Mouse (Mus musculus): ENCODE data around the gene Casp4.

Casp4 gene

DNA sequence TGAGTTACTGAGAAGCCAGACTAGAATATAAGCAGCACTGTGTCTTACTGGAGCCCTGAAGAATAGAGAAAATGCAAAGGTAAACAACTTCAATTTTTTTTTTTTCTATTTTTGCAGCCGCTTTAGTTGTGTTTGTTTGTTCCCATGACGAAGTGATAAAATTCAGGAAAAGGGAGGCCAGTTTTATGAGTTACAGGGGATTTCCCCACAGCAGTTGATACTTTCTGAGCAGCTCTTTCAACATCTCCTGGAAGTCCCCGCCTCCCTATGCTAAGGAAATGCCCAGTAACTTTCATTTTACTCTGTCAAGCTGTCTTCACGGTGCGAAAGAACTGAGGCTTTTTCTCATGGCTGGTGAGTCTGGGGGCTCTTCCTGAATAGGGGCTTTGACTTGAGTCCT lies at the start of gene Casp4:
Gene Casp4, plus strand, starts transcription at position 268 of the 400 bp plus-strand sequence.
- no peak for DNase-seq (ENCODE audit: low spot score)

GRCm38 (mm10) chr9:5263951-5264475 lies 44.6 kb upstream of the Casp4 start:
- no peak for DNase-seq (ENCODE audit: low spot score)

DNA sequence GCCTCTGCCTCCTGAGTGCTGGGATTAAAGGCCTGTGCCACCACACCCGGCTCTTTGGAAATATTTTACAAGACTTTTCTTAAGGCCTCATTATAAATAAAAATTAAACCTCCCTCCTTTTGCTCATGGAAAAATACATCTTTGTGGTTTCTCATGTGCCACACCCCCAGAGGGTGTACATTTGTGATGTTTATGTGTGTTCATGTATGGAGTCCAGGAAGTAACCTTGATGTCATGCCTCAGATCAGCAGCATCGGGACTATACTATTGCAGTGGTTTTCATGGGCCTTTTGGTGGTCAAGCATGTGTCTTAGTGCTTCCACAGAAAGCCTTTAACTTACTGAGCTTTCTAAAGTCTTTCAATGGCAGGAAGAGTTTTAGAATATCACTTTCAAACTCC lies 38.4 kb upstream of the Casp4 start:
- DNase-seq (ENCODE audit: low spot score), result no peak

DNA sequence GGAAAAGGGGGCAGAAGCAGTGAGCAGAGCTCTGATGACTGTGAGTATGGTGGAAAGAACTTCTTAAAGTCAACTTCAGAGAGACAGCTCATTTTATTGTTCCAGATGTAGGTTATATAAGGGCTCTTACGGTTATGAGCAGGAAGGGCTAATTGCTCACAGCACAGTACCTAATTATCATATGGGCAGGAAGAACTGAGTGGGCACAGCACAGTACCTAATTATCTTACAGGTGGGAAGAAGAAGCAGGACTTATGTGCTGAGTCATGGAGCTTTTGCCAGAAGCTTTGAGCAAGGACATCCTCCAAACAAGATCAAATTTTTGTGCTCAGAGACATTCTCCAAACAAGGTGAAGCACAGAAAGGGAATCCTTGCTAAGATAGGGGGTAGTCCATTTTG lies 37.7 kb upstream of the Casp4 start:
- no peak for DNase-seq (ENCODE audit: low spot score)

GRCm38 (mm10) chr9:5271334-5271845 lies 37.2 kb upstream of the Casp4 start:
- no peak for DNase-seq (ENCODE audit: low spot score)

- no peak for DNase-seq (ENCODE audit: low spot score)
These were observed 22.6 kb upstream of the Casp4 start for GRCm38 (mm10) chr9:5286071-5286470.

DNA sequence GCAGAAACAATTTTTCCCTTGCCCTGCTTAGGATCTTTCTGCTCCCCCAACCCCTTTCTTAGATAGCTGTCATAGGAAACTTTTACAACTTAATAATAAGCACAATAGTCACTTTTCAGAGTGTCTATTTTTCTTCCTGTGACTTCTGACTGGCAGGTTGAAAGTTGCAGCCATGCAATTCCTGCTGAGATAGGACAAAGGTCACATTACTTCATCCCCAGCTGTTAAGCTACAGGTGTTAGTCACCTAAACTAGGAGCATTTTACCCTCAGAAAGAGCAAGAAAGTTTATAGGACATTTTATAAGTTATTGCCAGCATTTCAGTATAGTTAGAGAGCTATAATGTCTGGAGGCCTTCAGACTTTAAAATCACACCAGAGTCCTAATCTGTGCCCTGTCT lies 22.0 kb upstream of the Casp4 start:
- DNase-seq (ENCODE audit: low spot score), result no peak

GRCm38 (mm10) chr9:5296354-5297237 lies 12.0 kb upstream of the Casp4 start:
- no peak for DNase-seq (ENCODE audit: low spot score)

GRCm38 (mm10) chr9:5298329-5299131 lies 10.1 kb upstream of the Casp4 start, which contains the start of gene Casp1:
Casp1 (plus strand) TSS chr9:5298517.
- no peak for DNase-seq (ENCODE audit: low spot score)

GRCm38 (mm10) chr9:5299132-5299381 lies 9.6 kb upstream of the Casp4 start:
- no peak for DNase-seq (ENCODE audit: low spot score)

GRCm38 (mm10) chr9:5310112-5310511 lies 1.5 kb downstream of the Casp4 start:
- DNase-seq (ENCODE audit: low spot score), result no peak

DNA sequence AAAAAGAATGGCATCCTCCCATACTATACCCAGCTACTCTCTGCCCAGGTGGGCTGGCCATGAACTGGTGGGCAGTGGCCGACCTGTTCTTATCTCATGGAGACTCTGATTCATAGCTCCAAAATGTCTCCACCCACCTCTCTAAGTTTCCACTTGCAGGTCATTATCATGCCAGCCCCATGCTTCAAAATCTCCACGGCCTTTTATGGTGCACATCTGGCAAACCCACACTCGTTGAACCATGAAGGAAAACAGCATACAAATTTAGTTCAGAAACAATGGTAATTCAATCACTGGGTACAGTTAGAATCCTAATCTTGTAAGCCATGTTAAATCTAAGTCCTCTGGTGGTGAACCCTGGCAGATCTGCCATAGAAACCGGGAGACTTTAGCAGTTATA lies 2.8 kb downstream of the Casp4 start:
- no peak for DNase-seq (ENCODE audit: low spot score)

DNA sequence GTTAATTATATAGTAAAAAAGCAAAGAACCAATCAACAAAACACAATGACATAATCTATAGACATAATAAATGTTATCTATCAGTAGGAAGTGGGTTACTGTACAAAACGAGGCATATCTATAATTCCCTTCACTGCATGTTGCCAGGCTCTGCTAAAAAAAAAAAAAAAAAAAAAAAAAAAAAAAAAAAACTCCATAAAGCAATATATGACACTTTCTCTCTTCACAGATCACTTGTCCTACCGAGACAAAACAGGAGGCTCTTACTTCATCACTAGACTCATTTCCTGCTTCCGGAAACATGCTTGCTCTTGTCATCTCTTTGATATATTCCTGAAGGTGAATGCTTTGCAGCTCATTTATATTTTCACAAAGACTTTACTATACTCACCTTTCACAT lies 19.6 kb downstream of the Casp4 start:
- DNase-seq (ENCODE audit: low spot score), result no peak

DNA sequence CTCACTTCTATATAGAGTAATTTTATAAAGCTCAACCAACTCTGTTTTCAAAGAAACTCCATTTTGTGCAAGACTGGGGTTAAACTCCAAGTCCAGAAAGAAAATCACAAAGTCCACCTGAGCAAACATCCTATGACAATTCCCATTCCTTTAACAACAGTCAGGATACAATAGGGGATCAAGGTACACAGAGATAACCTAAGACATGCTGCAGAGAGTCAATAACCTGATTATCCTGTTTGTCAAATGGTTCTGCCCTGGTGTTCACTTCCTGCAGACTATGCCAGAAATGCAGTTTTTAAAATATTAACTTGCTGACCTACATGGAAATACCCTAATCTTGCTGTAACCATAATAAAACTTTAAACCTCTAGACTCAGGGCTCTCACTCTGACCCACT lies 23.8 kb downstream of the Casp4 start:
- DNase-seq (ENCODE audit: low spot score), result no peak

DNA sequence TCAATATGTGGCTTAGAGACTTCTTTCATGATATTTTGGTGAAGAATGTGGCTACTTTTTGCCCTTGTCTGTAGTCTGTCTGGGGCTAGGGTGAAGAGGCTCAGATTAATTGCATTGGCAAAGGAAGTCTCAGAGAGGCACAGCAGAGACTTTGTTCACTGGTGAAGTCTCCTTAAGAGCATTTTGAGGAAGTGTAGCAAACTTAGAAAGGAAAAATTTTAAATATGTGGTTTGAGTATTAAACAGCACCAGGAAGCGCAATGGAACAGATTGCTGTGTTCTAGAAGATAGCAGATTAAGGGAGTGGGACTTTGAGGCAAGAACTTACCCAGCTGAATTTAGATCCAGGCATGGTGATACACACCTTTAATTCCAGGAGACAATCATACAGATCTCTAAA lies 24.8 kb downstream of the Casp4 start:
- DNase-seq (ENCODE audit: low spot score), result no peak

GRCm38 (mm10) chr9:5343092-5343491 lies 34.5 kb downstream of the Casp4 start:
- DNase-seq (ENCODE audit: low spot score), result no peak

DNA sequence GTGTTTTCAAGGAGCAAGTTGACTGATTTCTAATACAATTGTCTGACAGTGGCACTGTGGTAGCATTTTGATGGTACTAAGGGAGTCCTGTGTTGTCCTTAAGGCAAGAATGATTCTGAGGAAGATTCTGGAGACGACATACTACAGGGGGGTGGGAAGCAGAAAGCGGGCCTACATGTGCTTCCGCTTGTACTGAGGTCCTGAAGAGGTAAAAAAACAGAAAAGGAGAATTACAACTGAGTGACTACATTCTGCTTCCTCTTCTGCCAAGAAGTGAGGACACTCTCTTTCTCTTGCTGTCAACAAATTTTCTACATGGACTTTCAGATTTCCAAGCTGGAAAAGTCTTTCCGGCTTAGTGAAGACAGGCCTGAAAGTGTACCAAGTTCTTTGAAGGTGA lies 35.5 kb downstream of the Casp4 start:
- DNase-seq (ENCODE audit: low spot score), result no peak

DNA sequence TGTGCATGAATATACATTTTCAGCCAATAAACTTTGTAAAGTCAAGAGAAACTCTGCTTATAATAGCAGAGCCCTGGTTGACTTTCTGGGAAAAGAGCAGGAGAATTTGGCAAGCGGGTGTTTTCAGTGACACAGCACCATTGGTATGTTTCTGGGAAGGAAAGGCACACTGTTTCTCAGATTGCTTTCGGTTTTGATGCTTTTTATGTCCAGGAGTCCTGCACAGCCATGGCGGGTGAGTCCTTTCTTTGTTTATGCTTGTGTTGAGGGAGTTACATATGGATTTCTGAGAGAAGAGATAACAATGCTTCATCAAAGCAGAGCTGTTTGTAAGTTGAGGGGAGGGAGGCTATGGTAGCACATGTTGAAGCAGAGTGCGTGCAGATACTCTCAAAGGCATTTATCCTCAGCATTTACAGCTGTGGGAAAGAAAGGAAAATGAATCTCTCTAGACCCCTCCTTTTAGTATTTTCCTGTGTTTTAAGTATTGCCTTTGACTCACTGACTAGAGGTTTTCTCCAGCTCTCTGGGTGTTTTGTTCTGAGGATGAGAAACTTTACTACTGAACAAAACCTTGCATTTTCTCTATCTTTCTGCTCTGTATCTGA lies 36.8 kb downstream of the Casp4 start, which contains the start of gene Casp12:
Gene Casp12, plus strand, starts transcription at position 140 of the 608 bp plus-strand sequence.
- no peak for DNase-seq (ENCODE audit: low spot score)

DNA sequence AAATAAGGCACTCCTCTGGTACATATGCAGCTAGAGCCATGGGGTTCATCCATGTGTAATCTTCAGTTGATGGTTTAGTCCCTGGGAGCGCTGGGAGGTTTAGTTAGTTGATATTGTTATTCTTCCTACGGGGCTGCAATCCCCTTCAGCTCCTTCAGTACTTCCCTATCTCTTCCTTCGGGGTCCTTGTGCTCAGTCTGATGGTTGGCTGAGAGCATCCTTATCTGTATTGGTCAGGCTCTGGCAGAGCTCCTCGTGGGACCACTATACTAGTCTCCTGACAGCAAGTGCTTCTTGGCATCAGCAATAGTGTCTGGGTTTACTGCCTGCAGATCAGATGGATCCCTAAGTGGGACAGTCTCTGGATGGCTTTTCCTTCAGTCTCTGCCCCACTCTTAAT lies 38.8 kb downstream of the Casp4 start:
- no peak for DNase-seq (ENCODE audit: low spot score)

- DNase-seq (ENCODE audit: low spot score), result no peak
These were observed 45.0 kb downstream of the Casp4 start for GRCm38 (mm10) chr9:5353673-5354072.

DNA sequence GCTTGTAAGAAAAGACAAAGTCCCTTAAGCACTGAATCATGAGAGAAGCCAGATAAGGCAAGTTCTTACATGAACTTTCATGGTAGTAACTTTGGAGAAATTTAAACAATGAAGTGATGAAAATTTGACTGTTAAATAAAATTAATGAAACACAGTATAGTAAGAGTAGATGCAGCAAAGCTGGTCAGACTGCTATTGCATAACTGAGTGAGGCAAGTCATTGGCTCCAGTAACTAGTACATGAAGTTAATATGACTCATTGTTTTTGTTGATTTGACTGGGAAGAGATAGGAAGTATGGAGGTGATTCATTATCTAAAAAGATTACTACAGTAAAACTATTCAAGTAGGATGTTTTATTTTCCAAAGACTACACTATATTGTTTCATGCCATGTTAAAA lies 48.2 kb downstream of the Casp4 start:
- no peak for DNase-seq (ENCODE audit: low spot score)
